Mouse (Mus musculus) limb, embryonic 15.5 days (tissue): ENCODE data around the gene Vars. TPM values are rescaled to one million over a fixed set of nuclear protein-coding genes. Genes with fewer than 3 reads are reported as not detected.
A peak's percentile ranks its signal among the peaks of the same experiment; 100 is the strongest.
"Not testable (repeated sequence)": the region's sequence is repeated elsewhere in the genome, so short reads cannot be mapped to it uniquely, and the experiment has no call there.

Experiments
- ATAC-seq: fragments of 200-750 bp; cut with Nextera tagmentation; 2 replicates; pipeline ENCODE4 v1.8.0; 2017; ENCODE audit warnings: low read depth, moderate TSS enrichment; ENCODE audit not compliant: insufficient number of reproducible peaks, low FRiP score, low TSS enrichment
- H3K27ac ChIP-seq: fragments of 300-500 bp; sonication (generic); 2 replicates; pipeline ENCODE4 v1.5.1; 2015; ENCODE audit warnings: moderate library complexity, mild to moderate bottlenecking, inconsistent platforms
- H3K27me3 ChIP-seq: fragments of 300-500 bp; sonication (generic); 2 replicates; pipeline ENCODE4 v1.6.1; 2015; ENCODE audit warnings: inconsistent platforms
- H3K36me3 ChIP-seq: fragments of 300-500 bp; sonication (generic); 2 replicates; pipeline ENCODE4 v1.6.1; 2015; ENCODE audit warnings: inconsistent platforms
- H3K4me1 ChIP-seq: fragments of 300-500 bp; sonication (generic); 2 replicates; pipeline ENCODE4 v1.6.1; 2015; ENCODE audit warnings: inconsistent platforms
- H3K4me2 ChIP-seq: fragments of 300-500 bp; sonication (generic); 2 replicates; pipeline ENCODE4 v1.6.1; 2015; ENCODE audit warnings: mild to moderate bottlenecking, inconsistent platforms
- H3K4me3 ChIP-seq: fragments of 300-500 bp; sonication (generic); 2 replicates; pipeline ENCODE4 v1.5.1; 2015; ENCODE audit warnings: mild to moderate bottlenecking, inconsistent platforms
- H3K9ac ChIP-seq: fragments of 300-500 bp; sonication (generic); 2 replicates; pipeline ENCODE4 v1.6.1; 2015; ENCODE audit warnings: inconsistent platforms
- H3K9me3 ChIP-seq: fragments of 300-500 bp; sonication (generic); 2 replicates; pipeline ENCODE4 v1.6.1; 2016; ENCODE audit warnings: inconsistent platforms
- WGBS: fragments of 180-500 bp; shearing (Covaris S2); methylation state at CpG from one replicate; pipeline ENCODE4 v1.1.7; 2015; 5-methylcytosine and 5-hydroxymethylcytosine counted together
- polyA plus RNA-seq: library from polyadenylated mRNA; unstranded; fragments of >200 nt; fragmentation: Nextera tagmentation; extraction: Ambion mirVana; gene quantifications from 2 replicates; pipeline ENCODE4 v1.2.1, GENCODE M21; 2015

The Vars gene
- polyA plus RNA-seq, 1 experiment from 2014 or later = 95.1 TPM

DNA sequence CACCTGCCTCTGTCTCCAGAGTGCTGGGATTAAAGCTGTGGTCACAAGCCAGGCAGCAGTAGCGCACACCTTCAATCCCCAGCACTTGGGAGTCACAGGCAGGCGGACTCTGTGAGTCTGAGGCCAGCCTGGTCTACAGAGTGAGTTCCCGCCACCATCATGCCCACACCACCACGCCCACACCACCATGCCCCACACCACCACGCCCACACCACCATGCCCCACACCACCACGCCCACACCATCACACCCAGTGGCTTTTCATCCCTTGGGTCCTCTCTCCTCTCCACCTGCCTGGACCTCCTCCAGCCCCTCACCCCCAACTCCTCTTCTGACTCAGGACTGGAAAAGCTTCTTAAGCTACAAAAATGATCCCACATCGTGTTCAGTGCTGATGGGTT lies 31.1 kb downstream of the Vars start:
- Histone ChIP-seq H3K9ac (no peak overlapping the region), H3K36me3 (no peaks in the 10 kb centered on the region), H3K4me1 (peaks cover 14% of the 10 kb centered on the region), H3K4me3 (no peak overlapping the region), H3K9me3 (no peaks in the 10 kb centered on the region), H3K4me2 (no peak overlapping the region), H3K27me3 (no peaks in the 10 kb centered on the region), H3K27ac (no peak overlapping the region)
- no peak for ATAC-seq
- WGBS = 81% methylated on average over 7 of the region's 7 CpGs

DNA sequence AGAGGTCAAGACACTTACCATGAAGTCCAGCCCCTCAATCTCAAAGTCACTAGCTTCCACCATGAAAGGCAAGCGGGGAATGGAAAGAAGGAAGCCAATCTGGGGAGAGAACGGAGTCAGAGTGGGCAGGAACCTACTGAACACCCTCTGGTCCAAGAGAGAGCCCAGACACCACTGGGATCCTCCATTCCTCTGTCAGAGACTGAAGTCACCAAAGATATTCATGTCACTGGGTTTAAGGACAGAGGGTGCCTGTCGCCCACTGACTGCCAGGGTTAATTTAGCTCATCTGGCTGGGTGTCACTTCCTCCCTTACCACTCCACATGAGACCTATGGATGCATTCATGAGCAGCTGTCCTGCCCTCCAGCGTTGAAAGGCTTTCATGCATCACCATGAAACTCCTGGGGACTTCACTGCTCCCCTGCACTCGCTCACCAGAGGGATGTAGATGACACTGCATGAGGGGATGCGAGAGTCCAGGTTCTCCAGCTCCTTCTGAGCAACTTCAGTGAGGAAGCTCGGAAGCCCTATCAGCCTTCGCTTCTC lies 31.6 kb downstream of the Vars start:
- Histone ChIP-seq H3K4me1 (peaks cover 11% of the 10 kb centered on the region), H3K27ac (no peak overlapping the region), H3K4me2 (no peak overlapping the region), H3K27me3 (no peaks in the 10 kb centered on the region), H3K9me3 (no peaks in the 10 kb centered on the region), H3K4me3 (no peak overlapping the region), H3K9ac (no peak overlapping the region), H3K36me3 (no peaks in the 10 kb centered on the region)
- no peak for ATAC-seq
- 65% methylated on average over 8 of the region's 8 CpGs for WGBS

DNA sequence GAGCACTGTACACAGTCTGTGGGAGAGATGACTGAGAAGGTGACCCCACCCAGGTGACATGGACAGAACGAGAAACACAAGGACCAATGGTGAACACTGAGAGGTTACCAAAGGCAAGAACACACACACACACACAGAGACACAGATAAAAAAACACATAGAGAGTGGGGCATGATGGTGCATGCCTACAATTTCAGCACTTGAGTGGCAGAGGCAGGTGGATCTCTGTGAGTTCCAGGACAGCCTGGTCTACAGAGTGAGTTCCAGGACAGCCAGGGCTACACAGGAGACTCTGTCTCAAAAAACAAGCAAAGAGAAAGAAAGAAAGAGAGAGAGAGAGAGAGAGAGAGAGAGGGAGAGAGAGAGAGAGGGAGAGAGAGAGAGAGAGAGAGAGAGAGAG lies 32.9 kb downstream of the Vars start:
- not testable (repeated sequence) for H3K36me3 ChIP-seq, H3K27ac ChIP-seq, H3K9me3 ChIP-seq, H3K9ac ChIP-seq, ATAC-seq, H3K4me1 ChIP-seq, H3K27me3 ChIP-seq, H3K4me3 ChIP-seq, H3K4me2 ChIP-seq
- WGBS = 68% methylated on average over 1 of the region's 1 CpGs

DNA sequence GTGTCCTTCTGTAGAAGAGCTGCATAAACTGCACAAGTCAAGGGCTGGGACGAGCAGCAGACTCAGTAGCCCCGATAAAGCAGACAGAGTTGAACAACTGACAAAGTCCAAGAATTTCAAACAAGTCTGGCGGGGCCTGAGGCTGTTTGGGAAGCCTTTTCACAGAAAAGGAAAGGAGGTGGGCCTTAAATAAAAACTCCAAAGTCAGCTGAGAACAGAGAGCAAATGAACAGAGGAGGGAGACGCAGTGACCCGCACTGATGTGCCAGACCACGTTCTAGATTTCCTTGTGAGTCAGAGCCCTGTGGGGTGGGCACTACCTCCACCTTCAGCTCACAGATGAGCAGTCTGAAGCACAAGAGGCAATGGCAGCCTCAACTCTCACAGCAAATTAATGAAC lies 34.1 kb downstream of the Vars start:
- no peak for ATAC-seq
- no peak overlapping the region for H3K4me3 ChIP-seq
- H3K4me2 ChIP-seq = no peak overlapping the region
- H3K4me1 ChIP-seq = 0 out of 2 replicates have a peak, but pooled peaks cover 1% of the 10 kb centered on the region
- H3K36me3 ChIP-seq = no peaks in the 10 kb centered on the region
- no peaks in the 10 kb centered on the region for H3K9me3 ChIP-seq
- H3K9ac ChIP-seq = no peak overlapping the region
- no peak overlapping the region for H3K27ac ChIP-seq
- WGBS = 64% methylated on average over 6 of the region's 6 CpGs
- H3K27me3 ChIP-seq = no peaks in the 10 kb centered on the region

DNA sequence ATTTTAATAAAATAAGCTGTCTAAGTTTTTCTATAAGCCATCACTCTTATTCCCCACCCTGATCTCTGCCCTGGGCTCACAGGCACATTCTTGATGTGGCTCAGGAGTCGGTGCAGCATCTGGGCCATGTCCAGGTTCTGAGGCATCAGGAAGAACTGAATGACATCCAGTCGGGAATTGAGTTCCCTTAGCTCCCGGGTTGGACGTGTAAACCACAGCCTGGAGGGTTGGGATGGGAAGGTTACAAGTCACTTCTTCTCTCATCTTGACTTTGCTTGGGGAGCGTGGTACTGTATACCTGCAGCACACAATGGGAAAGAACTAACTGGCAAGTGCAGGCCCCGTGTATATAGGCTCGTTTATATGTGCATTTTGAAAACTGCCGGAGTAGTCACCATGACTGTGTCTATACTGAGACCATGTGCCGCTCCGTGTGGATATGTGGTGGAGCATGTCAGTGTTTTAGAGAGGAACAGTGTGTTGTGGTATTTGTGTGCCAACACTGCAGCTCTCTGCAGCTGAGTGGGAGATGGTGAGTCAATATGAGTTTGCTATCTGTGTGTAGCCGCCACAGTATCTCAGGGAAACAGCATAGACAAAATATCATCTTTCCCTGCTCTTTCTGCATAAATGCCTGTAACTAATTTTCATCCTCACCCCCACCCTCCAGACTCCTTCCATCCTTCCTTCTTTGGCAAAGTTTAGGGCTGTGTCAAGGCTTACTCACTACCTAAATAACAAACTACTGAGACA lies 38.5 kb downstream of the Vars start:
- Histone ChIP-seq H3K27me3 (no peaks in the 10 kb centered on the region), H3K9ac (no peak overlapping the region), H3K9me3 (no peaks in the 10 kb centered on the region), H3K4me3 (no peak overlapping the region), H3K27ac (no peak overlapping the region), H3K4me2 (no peak overlapping the region), H3K36me3 (no peaks in the 10 kb centered on the region), H3K4me1 (no peaks in the 10 kb centered on the region)
- ATAC-seq = no peak
- WGBS = 83% methylated on average over 11 of the region's 11 CpGs

DNA sequence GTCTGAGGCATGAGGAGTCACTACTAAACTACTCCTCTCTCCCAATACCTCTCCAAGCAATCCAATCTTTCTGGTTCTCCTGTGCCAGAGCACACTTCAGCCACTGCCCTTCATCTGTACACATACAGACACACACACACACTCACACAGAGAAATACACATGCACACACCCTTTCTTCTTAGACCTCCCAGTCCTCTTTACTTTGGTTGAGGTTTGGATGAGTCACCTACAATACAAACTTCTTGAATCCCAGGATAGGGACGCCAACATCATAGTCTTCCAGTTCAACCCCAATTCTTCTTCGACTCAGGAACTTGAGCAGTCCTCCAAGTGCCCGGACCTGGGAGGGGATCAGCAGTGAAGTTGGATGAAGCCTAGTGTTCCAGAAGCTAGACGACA lies 43.0 kb downstream of the Vars start:
- Histone ChIP-seq H3K9me3 (no peaks in the 10 kb centered on the region), H3K36me3 (no peaks in the 10 kb centered on the region), H3K4me3 (no peak overlapping the region), H3K27me3 (no peaks in the 10 kb centered on the region), H3K9ac (no peak overlapping the region), H3K27ac (no peak overlapping the region), H3K4me2 (no peak overlapping the region), H3K4me1 (peaks cover 30% of the 10 kb centered on the region)
- no peak for ATAC-seq
- 78% methylated on average over 4 of the region's 4 CpGs for WGBS

DNA sequence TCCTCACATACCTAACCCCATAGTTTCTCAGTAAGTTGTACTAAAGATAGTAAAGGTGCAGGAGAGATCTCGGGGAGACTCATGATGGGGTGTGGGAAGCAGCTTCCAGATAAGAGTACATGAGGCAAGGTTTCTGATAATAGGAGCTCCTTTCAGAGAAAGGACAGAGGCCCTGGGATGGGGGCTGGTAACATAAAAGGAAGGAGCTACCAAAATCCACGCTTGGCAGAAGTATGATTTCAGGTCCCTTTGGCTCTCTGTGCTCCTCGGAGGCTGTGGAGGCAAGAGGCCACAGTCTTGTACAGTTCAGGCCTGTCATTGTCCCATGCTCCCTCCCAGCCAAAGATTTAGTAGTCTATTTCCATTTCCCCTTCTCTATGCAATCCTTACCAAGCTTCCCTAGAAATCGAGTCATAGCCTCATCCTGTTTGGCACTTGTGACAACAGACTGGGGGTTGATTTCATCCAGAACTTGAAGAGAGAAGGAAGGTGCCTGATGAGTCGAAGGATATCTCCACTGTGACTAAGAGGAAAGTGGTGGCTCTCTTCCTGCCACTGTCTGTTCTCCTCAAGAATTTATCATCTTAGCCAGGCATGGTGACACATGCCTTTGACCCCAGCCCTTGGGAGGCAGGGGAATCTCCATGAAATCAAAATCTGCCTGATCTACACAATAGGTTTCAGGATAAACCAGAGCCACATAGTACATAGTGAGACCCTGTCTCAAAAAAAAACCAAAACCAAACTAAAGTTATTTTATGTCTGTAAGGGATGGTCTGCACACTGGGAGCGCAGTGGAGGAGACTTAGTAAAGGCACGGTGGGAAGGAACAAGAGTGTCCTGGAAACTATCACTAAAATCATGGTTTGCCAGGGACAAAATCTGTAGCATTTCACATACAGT lies 44.4 kb downstream of the Vars start:
- H3K4me2 ChIP-seq = peak overlapping the region; percentile 97
- H3K9ac ChIP-seq = no peak overlapping the region
- ATAC-seq = no peak
- 81% methylated on average over 7 of the region's 7 CpGs for WGBS
- no peaks in the 10 kb centered on the region for H3K36me3 ChIP-seq
- H3K27me3 ChIP-seq = no peaks in the 10 kb centered on the region
- H3K4me3 ChIP-seq = peak overlapping the region; percentile 59
- H3K4me1 ChIP-seq = peaks cover 43% of the 10 kb centered on the region
- H3K9me3 ChIP-seq = no peaks in the 10 kb centered on the region
- no peak overlapping the region for H3K27ac ChIP-seq

DNA sequence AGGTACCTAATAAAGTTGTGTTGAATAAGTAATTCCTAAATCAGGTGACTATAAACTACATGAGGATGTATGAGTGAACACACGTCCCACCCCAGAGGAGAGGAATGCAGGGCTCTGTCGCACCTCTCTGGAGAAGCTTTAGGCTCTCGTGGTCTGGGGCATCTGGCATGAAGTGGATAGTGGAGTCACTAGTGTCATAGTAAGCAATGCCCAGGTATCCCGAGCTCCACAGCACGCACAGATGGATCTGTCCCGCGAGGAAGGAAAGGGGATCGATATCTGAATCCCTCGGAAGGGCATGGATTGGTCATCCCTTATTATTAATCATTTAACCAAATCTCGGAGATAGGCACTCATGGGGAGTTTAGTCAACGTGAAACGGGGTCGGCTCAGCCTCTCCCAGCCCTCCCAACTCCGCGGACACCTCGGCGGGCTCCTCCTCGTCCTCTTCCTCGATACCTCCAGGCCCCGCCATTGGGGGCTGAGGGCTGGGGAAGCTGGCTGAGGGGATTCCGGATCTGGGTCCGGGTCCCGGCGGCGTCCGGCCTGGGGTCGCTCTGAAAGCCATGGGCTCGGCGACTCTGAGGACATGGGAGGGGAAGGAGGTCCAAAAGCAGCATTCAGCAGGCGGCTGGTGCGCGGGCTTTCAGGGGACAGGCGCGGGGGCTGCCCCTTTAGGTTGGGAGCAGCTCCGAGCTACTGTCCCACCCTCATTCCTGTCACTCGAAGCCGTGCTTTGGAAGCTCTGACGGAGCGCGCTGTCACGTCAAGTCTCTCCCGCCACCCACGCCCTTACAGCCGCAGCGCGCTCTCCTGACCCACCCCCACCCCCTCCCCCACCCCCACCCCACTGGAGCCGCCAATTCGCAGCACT lies 45.3 kb downstream of the Vars start:
- 4% methylated on average over 40 of the region's 48 CpGs for WGBS
- peak overlapping the region; percentile 99 for H3K27ac ChIP-seq
- peak; percentile 81 for ATAC-seq
- peaks cover 43% of the 10 kb centered on the region for H3K4me1 ChIP-seq
- peak overlapping the region; percentile 97 for H3K4me2 ChIP-seq
- no peaks in the 10 kb centered on the region for H3K27me3 ChIP-seq
- no peaks in the 10 kb centered on the region for H3K9me3 ChIP-seq
- H3K36me3 ChIP-seq = no peaks in the 10 kb centered on the region
- peak overlapping the region; percentile 84 for H3K9ac ChIP-seq
- peak overlapping the region; percentile 59 for H3K4me3 ChIP-seq

DNA sequence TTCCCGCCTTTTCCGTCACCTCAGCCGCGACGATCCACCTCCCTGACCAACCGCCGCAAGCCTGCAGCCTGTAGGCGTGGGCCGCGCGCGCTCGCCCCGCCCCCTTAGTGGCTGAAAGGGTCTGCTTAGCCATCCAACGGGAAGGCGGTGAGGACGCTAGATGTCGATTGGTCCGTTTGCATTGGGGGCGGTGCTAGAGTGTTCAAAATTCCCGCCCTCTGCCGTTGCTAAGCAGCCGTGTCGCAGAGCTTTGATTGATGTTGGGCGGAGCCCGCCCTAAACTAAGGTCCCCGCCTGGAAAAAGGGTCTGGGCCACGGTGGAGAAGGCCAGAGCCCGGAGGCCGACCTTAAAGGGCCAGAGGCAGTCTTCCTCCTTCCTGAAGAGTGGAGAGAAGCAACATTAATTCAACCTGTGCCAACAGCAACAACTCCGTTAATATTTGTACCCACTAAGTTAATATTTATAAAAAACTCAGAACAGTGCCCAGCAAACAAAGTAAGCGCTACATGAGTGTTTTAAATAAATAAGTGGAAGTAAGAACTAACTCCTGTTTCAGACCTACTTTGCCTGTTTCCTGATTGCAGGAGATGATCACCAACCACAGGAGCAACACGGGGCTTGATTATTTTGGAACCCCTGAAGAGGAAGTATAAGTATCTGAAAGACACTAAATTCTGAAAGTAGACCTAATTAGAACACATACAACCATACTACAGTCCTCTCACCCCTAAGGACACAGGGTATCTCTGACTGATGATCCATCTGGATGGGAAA lies 46.1 kb downstream of the Vars start, which contains the start of gene Msh5:
Msh5 (minus strand) TSS at position 65 of the 775 bp plus-strand sequence.
- Histone ChIP-seq H3K9me3 (no peaks in the 10 kb centered on the region), H3K27ac (peak within 1 kb of the TSS; percentile 99), H3K27me3 (no peaks in the 10 kb centered on the region), H3K36me3 (no peaks in the 10 kb centered on the region), H3K9ac (peak within 1 kb of the TSS; percentile 84), H3K4me3 (peak within 1 kb of the TSS; percentile 59), H3K4me2 (peak within 1 kb of the TSS; percentile 97), H3K4me1 (peaks cover 45% of the 10 kb centered on the region)
- ATAC-seq = peak; percentile 97
- 2% methylated on average over 33 of the region's 33 CpGs for WGBS

DNA sequence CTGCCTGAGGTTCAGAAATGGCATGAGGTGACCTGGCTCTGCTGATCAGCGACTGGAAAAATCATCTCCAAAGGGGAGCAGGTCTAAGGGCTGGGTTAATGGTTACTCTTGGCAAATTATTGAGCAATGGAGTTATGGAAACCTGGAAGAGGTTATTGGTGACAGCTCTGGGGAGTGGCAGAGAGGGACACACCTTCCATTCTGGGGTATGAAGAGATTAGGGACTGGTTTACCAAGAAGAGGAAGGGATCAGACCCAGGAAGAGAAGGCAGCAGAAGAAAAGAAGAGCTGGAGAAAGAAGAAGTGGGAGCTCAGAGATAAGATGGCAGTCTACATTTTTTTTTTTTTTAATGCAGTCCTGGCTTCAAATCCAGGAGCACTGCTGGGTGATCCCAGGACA lies 46.9 kb downstream of the Vars start:
- Histone ChIP-seq H3K4me1 (peaks cover 53% of the 10 kb centered on the region), H3K36me3 (peaks cover 7% of the 10 kb centered on the region), H3K27me3 (no peaks in the 10 kb centered on the region), H3K4me2 (peak overlapping the region; percentile 17; the same call in 1 of the 2 replicates), H3K4me3 (no peak overlapping the region), H3K27ac (peak overlapping the region; percentile 99), H3K9me3 (no peaks in the 10 kb centered on the region), H3K9ac (no peak overlapping the region)
- WGBS = 53% methylated on average over 1 of the region's 1 CpGs
- ATAC-seq = no peak
